Mouse (Mus musculus) 3134 (cell line): ENCODE measurements around the gene Lrrc75b.

ENCODE experiments used
- DNase-seq: peaks from one replicate; pipeline ENCODE4 v3.0.0-alpha.2; 2011; ENCODE audit warnings: low spot score; ENCODE audit not compliant: insufficient read length; ENCODE audit errors: extremely low read depth

Gene Lrrc75b

GRCm38 (mm10) chr10:75559676-75560548 lies at the start of gene Lrrc75b:
TSS of gene Lrrc75b (minus strand) at chr10:75560330.
- DNase-seq: peak; percentile 86

GRCm38 (mm10) chr10:75608975-75609374 lies 48.8 kb upstream of the Lrrc75b start:
- DNase-seq: no peak

- DNase-seq: no peak
Observed at GRCm38 (mm10) chr10:75607253-75607652, 47.1 kb upstream of the Lrrc75b start.

- no peak for DNase-seq
Observed at GRCm38 (mm10) chr10:75605162-75605846, 45.2 kb upstream of the Lrrc75b start.

GRCm38 (mm10) chr10:75600189-75600730 lies 40.1 kb upstream of the Lrrc75b start:
- DNase-seq: no peak

GRCm38 (mm10) chr10:75595981-75596380 lies 35.9 kb upstream of the Lrrc75b start:
- no peak for DNase-seq

- no peak for DNase-seq
Observed at GRCm38 (mm10) chr10:75592585-75592984, 32.5 kb upstream of the Lrrc75b start.

GRCm38 (mm10) chr10:75591211-75591894 lies 31.2 kb upstream of the Lrrc75b start:
- no peak for DNase-seq

GRCm38 (mm10) chr10:75589651-75590050 lies 29.5 kb upstream of the Lrrc75b start:
- no peak for DNase-seq

- no peak for DNase-seq
Observed at GRCm38 (mm10) chr10:75589129-75589528, 29.0 kb upstream of the Lrrc75b start, which contains the start of gene Ggt5. TSS of gene Ggt5 (plus strand) at chr10:75589340.

GRCm38 (mm10) chr10:75588336-75588735 lies 28.2 kb upstream of the Lrrc75b start:
- DNase-seq: no peak

GRCm38 (mm10) chr10:75587781-75588180 lies 27.7 kb upstream of the Lrrc75b start:
- DNase-seq: no peak

GRCm38 (mm10) chr10:75586553-75586879 lies 26.4 kb upstream of the Lrrc75b start:
- no peak for DNase-seq

- no peak for DNase-seq
Observed at GRCm38 (mm10) chr10:75585876-75586552, 25.9 kb upstream of the Lrrc75b start.

GRCm38 (mm10) chr10:75579129-75579528 lies 19.0 kb upstream of the Lrrc75b start:
- DNase-seq: no peak

- no peak for DNase-seq
Observed at GRCm38 (mm10) chr10:75573965-75574364, 13.8 kb upstream of the Lrrc75b start.

GRCm38 (mm10) chr10:75573181-75573580 lies 13.1 kb upstream of the Lrrc75b start:
- no peak for DNase-seq

- no peak for DNase-seq
Observed at GRCm38 (mm10) chr10:75571937-75572336, 11.8 kb upstream of the Lrrc75b start.

GRCm38 (mm10) chr10:75570981-75571657 lies 11.0 kb upstream of the Lrrc75b start:
- DNase-seq: no peak

- no peak for DNase-seq
Observed at GRCm38 (mm10) chr10:75568851-75569250, 8.7 kb upstream of the Lrrc75b start.
